Mouse (Mus musculus) cerebellum, postnatal 25 days (tissue): ENCODE data around the gene Clec3b.

Experiments
- DNase-seq, 2 experiments: peaks; one replicate each; pipeline ENCODE4 v3.0.0; 2021; ENCODE audit warnings: mixed read lengths in 2 of 2

Clec3b gene

GRCm38 (mm10) chr9:123156910-123157361, 6.2 kb downstream of the Clec3b start:
- DNase-seq, result peak; percentile 20 to 42

- DNase-seq, result no peak
Measured at GRCm38 (mm10) chr9:123157699-123158098, 7.0 kb downstream of the Clec3b start.

GRCm38 (mm10) chr9:123158125-123158836, 7.5 kb downstream of the Clec3b start:
- DNase-seq, result peak; percentile 28 to 59

GRCm38 (mm10) chr9:123159330-123159729, 8.6 kb downstream of the Clec3b start:
- DNase-seq, result peak; percentile 22 to 48

- no peak for DNase-seq
Measured at GRCm38 (mm10) chr9:123161792-123162191, 11.0 kb downstream of the Clec3b start.

- no peak for DNase-seq
Measured at GRCm38 (mm10) chr9:123162985-123163694, 12.4 kb downstream of the Clec3b start.

GRCm38 (mm10) chr9:123165781-123166443, 15.2 kb downstream of the Clec3b start:
- no peak for DNase-seq

GRCm38 (mm10) chr9:123173760-123174159, 23.0 kb downstream of the Clec3b start:
- DNase-seq, result no peak

GRCm38 (mm10) chr9:123174356-123174755, 23.6 kb downstream of the Clec3b start:
- DNase-seq, result no peak

GRCm38 (mm10) chr9:123177380-123178048, 26.8 kb downstream of the Clec3b start:
- no peak for DNase-seq

- DNase-seq, result no peak
Measured at GRCm38 (mm10) chr9:123180003-123180402, 29.3 kb downstream of the Clec3b start.

- DNase-seq, result no peak
Measured at GRCm38 (mm10) chr9:123183226-123183625, 32.5 kb downstream of the Clec3b start.

GRCm38 (mm10) chr9:123185546-123185945, 34.8 kb downstream of the Clec3b start:
- no peak for DNase-seq

- no peak for DNase-seq
Measured at GRCm38 (mm10) chr9:123186151-123186550, 35.4 kb downstream of the Clec3b start.

- DNase-seq, result no peak
Measured at GRCm38 (mm10) chr9:123187589-123187988, 36.8 kb downstream of the Clec3b start.

GRCm38 (mm10) chr9:123188271-123188670, 37.5 kb downstream of the Clec3b start:
- no peak for DNase-seq

GRCm38 (mm10) chr9:123200116-123200515, 49.4 kb downstream of the Clec3b start:
- DNase-seq, result no peak

- no peak for DNase-seq
Measured at GRCm38 (mm10) chr9:123206526-123206925, 55.8 kb downstream of the Clec3b start.

- DNase-seq, result no peak
Measured at GRCm38 (mm10) chr9:123206948-123207347, 56.2 kb downstream of the Clec3b start.
